Mouse (Mus musculus): Measurements from ENCODE around the gene Zdhhc8.

- TF ChIP-seq POLR2A (IDR thresholded peaks at IDR 0.05; ENCODE audit: borderline replicate concordance, extremely low read depth, low read depth, low read length) = no peak
- TF ChIP-seq CTCF (IDR thresholded peaks at IDR 0.05; ENCODE audit: insufficient read depth, low read length) = no peak
Observed at GRCm38 (mm10) chr16:18231047-18231446, 3.9 kb downstream of the Zdhhc8 start.

Measured in lung, adult 2 months (tissue).